ENCODE assay signal across 8 mouse cellular contexts in the genomic region with DNA sequence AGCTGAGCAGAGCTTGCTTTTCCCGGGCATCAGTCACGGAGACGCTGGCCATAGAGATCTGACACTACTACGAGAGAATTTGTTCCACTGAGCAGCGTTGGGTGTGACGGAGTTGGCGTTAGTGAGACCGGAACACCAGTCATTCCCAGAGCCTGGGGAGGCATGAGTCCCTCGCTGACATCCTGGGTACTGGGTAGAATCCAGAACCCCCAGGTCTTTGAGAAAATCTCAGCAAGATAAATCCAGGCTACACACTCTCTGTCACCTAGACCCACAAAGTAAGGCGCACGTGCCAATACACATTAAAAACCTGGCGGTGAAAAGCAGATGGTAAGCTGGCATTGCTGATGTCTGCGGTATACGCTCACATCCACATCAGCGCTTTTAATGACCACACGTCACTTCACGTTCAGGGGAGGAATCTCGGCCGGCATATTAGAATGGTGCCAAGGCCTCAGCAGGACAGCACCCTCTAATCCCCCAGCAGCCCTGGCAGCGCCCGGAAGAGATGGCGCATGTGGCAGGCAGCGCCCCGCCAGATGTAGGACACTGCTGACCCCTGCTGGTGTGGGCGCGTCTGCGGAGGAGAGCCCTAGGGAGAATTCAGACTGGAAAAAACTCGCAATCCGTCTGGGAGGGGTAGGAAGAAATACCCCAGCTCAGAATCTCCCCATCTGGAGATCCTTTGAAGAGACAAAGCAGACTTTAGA. TPM values are rescaled to one million over a fixed set of nuclear protein-coding genes. Genes with fewer than 3 reads are reported as not detected.
DNase-seq lines count a peak whose midpoint lies in the region; ATAC-seq lines count a peak whose summit lies in the region.

No protein-coding gene starts in this region.

- H3K9ac ChIP-seq in hindbrain, embryonic 13.5 days, result peak overlapping the region; percentile 63

- no peaks in the 10 kb centered on the region for H3K9me3 ChIP-seq in hindbrain, embryonic 13.5 days

- H3K27me3 ChIP-seq in hindbrain, embryonic 13.5 days, result peaks cover 16% of the 10 kb centered on the region; the same call in 1 of the 2 replicates

- WGBS in hindbrain, embryonic 13.5 days, result 1% methylated on average over 29 of the region's 29 CpGs

- ATAC-seq in hindbrain, embryonic 13.5 days (ENCODE audit: low FRiP score), result peak; percentile 65

- H3K4me1 ChIP-seq in hindbrain, embryonic 13.5 days (replicated peaks), result peaks cover 24% of the 10 kb centered on the region

- peak overlapping the region; percentile 65 for H3K27ac ChIP-seq in hindbrain, embryonic 13.5 days

- H3K36me3 ChIP-seq in hindbrain, embryonic 13.5 days, result no peaks in the 10 kb centered on the region

- peak; percentile 93 for DNase-seq in MN1 (ENCODE audit: low spot score)
- peak; percentile 86 to 91 for DNase-seq in cerebellum, postnatal 10 days
- DNase-seq in frontal cortex, postnatal 36 days (ENCODE audit: low spot score in 2 of 2), result peak; percentile 72
- DNase-seq in layer of hippocampus, postnatal 25 days (ENCODE audit: extremely low spot score in 1 of 2, low spot score in 1 of 2), result peak; percentile 68 to 82
- DNase-seq in lung, postnatal 25 days (ENCODE audit: low spot score), result peak; percentile 82
- peak; percentile 86 for DNase-seq in retina, embryonic 14.5 days (ENCODE audit: low spot score)
- peak; percentile 46 for DNase-seq in urinary bladder, postnatal 10 days (ENCODE audit: low spot score)

- peak overlapping the region; percentile 39 for H3K4me3 ChIP-seq in hindbrain, embryonic 13.5 days

- H3K4me2 ChIP-seq in hindbrain, embryonic 13.5 days, result peak overlapping the region; percentile 64

RNA-seq across cellular contexts. Expression of gene Csrp1, which starts 20.7 kb away (rescaled TPM):
- polyA plus RNA-seq in hindbrain, embryonic 13.5 days (2015; fragmentation: Nextera tagmentation; extraction: Ambion mirVana), result 22.9 and 25.3 TPM in 2 replicates
- total RNA-seq in layer of hippocampus, postnatal 25 days (2021), result 100 to 1,000 TPM; 197 to 219 TPM

Comparison
In these comparisons a context has a peak if more than half of its experiments do, and no peak if none do; other contexts are left out.
1. Peak in every context shown above with its lines: DNase-seq, ATAC-seq, H3K4me3 ChIP-seq and H3K27ac ChIP-seq.